In genomic region chr17:5323746-5324145, GRCm38 (mm10) we compare ENCODE assay signal across 9 mouse cellular contexts.
DNase-seq lines count a peak whose midpoint lies in the region; ATAC-seq and TF ChIP-seq lines count a peak whose summit lies in the region.
"Had no signal": no experiment of that assay in that cellular context is flagged by ENCODE, and none has a peak within 500 bp of the region (broad histone marks: within the 10 kb centered on the region; RNA-seq: fewer than 3 reads in every experiment).

No protein-coding gene starts in this region.

- no peak overlapping the region for H3K4me2 ChIP-seq in forebrain, embryonic 12.5 days
- H3K4me2 ChIP-seq in limb, embryonic 15.5 days = no peak overlapping the region
- no peak overlapping the region for H3K4me2 ChIP-seq in liver, embryonic 12.5 days
- H3K4me2 ChIP-seq: liver, embryonic 11.5 days had no signal

- no peak overlapping the region for H3K9ac ChIP-seq in forebrain, embryonic 12.5 days
- no peak overlapping the region for H3K9ac ChIP-seq in limb, embryonic 15.5 days
- H3K9ac ChIP-seq in liver, embryonic 12.5 days = no peak overlapping the region

- 28% methylated on average over 1 of the region's 1 CpGs for WGBS in forebrain, embryonic 12.5 days
- whole genome bisulfite sequencing in limb, embryonic 15.5 days = 36% methylated on average over 1 of the region's 1 CpGs
- 52% methylated on average over 1 of the region's 1 CpGs for WGBS in liver, embryonic 12.5 days (ENCODE audit: insufficient replicate concordance)

- peaks cover 15% of the 10 kb centered on the region; the same call in 1 of the 2 replicates for H3K27me3 ChIP-seq in forebrain, embryonic 12.5 days
- H3K27me3 ChIP-seq in limb, embryonic 15.5 days = no peaks in the 10 kb centered on the region
- H3K27me3 ChIP-seq in liver, embryonic 12.5 days (replicated peaks) = no peaks in the 10 kb centered on the region

- intact Hi-C loops in left cerebral cortex, postnatal 4 days (cut with DNase I) = no loop called here
- intact Hi-C loops in left cerebral cortex, adult 2 months (cut with DNase I) = no loop called here

- DNase-seq in embryo, embryonic 10 days (ENCODE audit: low spot score) = peak; percentile 22
- DNase-seq in embryo, embryonic 9.5 days (ENCODE audit: extremely low spot score) = no peak
- DNase-seq in left cerebral cortex, postnatal 4 days = peak; percentile 36
- DNase-seq in left cerebral cortex, adult 2 months (ENCODE audit: extremely low spot score in 1 of 2, low spot score in 2 of 2) = no peak
- DNase-seq in frontal cortex, postnatal 36 days (ENCODE audit: low spot score in 2 of 2) = no peak

- H3K9me3 ChIP-seq in forebrain, embryonic 12.5 days = no peaks in the 10 kb centered on the region
- no peaks in the 10 kb centered on the region for H3K9me3 ChIP-seq in limb, embryonic 15.5 days
- no peaks in the 10 kb centered on the region for H3K9me3 ChIP-seq in liver, embryonic 12.5 days (replicated peaks)

- H3K4me3 ChIP-seq in left cerebral cortex, adult 2 months = no peak overlapping the region
- no peak overlapping the region for H3K4me3 ChIP-seq in forebrain, embryonic 12.5 days (replicated peaks)
- H3K4me3 ChIP-seq in limb, embryonic 15.5 days = no peak overlapping the region
- H3K4me3 ChIP-seq in liver, embryonic 12.5 days = no peak overlapping the region

- H3K36me3 ChIP-seq in forebrain, embryonic 12.5 days (replicated peaks) = peaks cover 50% of the 10 kb centered on the region
- H3K36me3 ChIP-seq in limb, embryonic 15.5 days = peaks cover 58% of the 10 kb centered on the region
- H3K36me3 ChIP-seq in liver, embryonic 12.5 days = peaks cover 54% of the 10 kb centered on the region

- 0 out of 2 replicates have a peak, but pooled peaks have one; percentile 25 for ATAC-seq in forebrain, embryonic 12.5 days (ENCODE audit: low FRiP score)
- no peak for ATAC-seq in limb, embryonic 15.5 days (ENCODE audit: insufficient number of reproducible peaks, low FRiP score, low TSS enrichment, low read depth)
- no peak for ATAC-seq in liver, embryonic 12.5 days

- peaks cover 35% of the 10 kb centered on the region for H3K4me1 ChIP-seq in forebrain, embryonic 12.5 days
- H3K4me1 ChIP-seq in limb, embryonic 15.5 days = peaks cover 28% of the 10 kb centered on the region
- peaks cover 12% of the 10 kb centered on the region for H3K4me1 ChIP-seq in liver, embryonic 12.5 days

- TF ChIP-seq CTCF in left cerebral cortex, adult 2 months (IDR thresholded peaks at IDR 0.05) = no peak

- no peak overlapping the region for H3K27ac ChIP-seq in left cerebral cortex, adult 2 months
- H3K27ac ChIP-seq in forebrain, embryonic 12.5 days = peak overlapping the region; percentile 38
- peak overlapping the region; percentile 43; the same call in 1 of the 2 replicates for H3K27ac ChIP-seq in limb, embryonic 15.5 days
- H3K27ac ChIP-seq in liver, embryonic 12.5 days = no peak overlapping the region

Comparison
In these comparisons a context has a peak if more than half of its experiments do, and no peak if none do; other contexts are left out.
1. DNase-seq: peak in embryo, embryonic 10 days (single experiment) and left cerebral cortex, postnatal 4 days (single experiment); none in embryo, embryonic 9.5 days (single experiment), left cerebral cortex, adult 2 months (0 of 2) and frontal cortex, postnatal 36 days (0 of 2).
2. H3K27ac ChIP-seq: peak in forebrain, embryonic 12.5 days (single experiment) and limb, embryonic 15.5 days (single experiment); none in left cerebral cortex, adult 2 months (single experiment) and liver, embryonic 12.5 days (single experiment).